Mouse (Mus musculus) spleen, adult 2 months (tissue): ENCODE data around the gene Pin1rt1.

Experiments
- CTCF ChIP-seq: fragments of 200-500 bp; IDR thresholded peaks from 2 replicates; pipeline ENCODE4 v1.5.1; 2011; ENCODE audit warnings: mild to moderate bottlenecking, inconsistent platforms; ENCODE audit not compliant: insufficient read depth, insufficient read length, insufficient replicate concordance; ENCODE audit errors: extremely low read depth
- POLR2A ChIP-seq: fragments of 200-500 bp; IDR thresholded peaks from 2 replicates; pipeline ENCODE4 v1.6.1; 2011; ENCODE audit warnings: low read depth, low read length, inconsistent platforms

GRCm38 (mm10) chr2:104743971-104744370 lies 27.8 kb upstream of the Pin1rt1 start:
- TF ChIP-seq CTCF (no peak), POLR2A (no peak)
